Mouse (Mus musculus): ENCODE measurements at regions not wholly inside any gene's neighbourhood (a gene's known extent, or its start where the extent isn't known, plus 50 kb on each side); places are given as distances from the start of the nearest gene placed in this dataset.

DNA sequence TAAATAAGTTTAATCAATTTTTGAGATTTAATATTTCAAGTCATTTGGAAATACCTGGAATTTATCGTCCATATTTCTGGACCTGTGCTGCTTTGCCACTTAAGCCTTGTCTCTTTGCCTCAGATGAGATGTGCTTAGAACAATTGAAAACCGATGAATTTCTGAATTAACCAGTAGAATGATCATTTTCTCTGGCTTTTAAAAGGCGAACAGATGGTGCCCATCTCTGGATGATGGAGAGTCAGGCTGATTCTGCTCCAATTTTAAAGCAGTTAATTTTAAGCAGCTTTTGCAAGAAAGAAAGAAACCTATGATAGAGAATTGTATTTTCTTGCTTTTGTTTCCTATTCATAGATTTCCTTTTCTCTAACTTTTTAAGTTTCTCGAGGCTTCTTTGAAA, 767.7 kb downstream of the Hace1 start:
- ATAC-seq (replicated peaks in 1 of 2; ENCODE audit: insufficient read depth in 1 of 2, low FRiP score in 2 of 2, low TSS enrichment in 1 of 2, low read depth in 1 of 2, poor library complexity in 2 of 2, severe bottlenecking in 2 of 2) = no peak

DNA sequence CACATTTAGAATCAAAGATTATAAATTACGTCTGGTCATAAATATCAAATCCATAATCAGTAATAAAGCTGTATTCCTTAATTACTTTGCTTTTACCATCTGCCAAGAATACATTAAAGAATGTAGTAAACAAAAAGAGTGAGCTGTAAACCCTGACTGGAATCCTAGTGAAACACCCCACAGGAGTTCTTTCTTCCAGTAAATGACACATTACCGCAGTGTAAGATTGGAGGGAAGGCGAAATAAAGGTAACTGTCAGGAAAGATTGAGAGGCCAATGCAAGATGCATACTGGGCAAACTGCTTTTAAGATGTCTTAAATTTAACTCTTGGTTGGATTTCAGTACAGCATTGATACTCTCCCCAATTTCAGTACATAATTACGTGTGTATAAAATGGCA, 772.0 kb downstream of the Hace1 start:
- no peak for ATAC-seq (replicated peaks in 1 of 2; ENCODE audit: insufficient read depth in 1 of 2, low FRiP score in 2 of 2, low TSS enrichment in 1 of 2, low read depth in 1 of 2, poor library complexity in 2 of 2, severe bottlenecking in 2 of 2)

DNA sequence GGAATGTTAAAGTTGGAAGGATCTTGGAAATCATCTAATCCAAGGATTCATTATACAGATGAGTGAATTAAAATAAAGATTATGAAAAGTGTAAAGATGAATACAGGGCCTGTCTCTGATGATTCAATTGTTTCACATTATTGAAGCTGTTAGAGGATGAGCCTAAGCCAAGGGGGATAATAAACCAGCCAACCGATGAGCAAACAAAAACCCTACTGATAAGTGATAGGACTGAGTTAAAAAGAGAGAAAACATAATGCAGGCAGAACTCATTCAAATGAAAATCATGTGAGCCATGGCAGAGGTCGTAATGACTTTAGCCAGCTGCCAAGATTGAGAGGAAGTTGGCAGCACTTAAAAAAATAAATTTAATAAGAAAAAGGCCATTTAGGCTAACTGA, 772.6 kb downstream of the Hace1 start:
- no peak for ATAC-seq (replicated peaks in 1 of 2; ENCODE audit: insufficient read depth in 1 of 2, low FRiP score in 2 of 2, low TSS enrichment in 1 of 2, low read depth in 1 of 2, poor library complexity in 2 of 2, severe bottlenecking in 2 of 2)

DNA sequence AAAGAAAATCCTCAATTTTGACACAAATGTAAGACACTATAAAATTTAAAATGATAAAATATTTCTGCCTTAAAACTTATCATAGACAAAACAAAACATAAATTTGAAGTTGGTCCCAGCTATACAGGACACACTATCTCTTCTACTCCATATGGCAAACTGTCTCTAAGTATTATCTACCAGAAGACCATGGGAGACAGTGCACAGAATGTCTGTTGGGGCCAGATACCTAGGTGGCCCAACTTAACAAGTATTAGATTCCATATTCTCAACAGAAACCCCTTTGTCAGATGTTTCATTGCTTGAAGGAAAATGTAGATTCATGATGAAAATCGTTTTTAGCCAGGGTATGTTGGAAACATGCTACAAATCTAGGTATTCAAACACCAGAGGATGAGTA, 779.1 kb downstream of the Hace1 start:
- ATAC-seq (replicated peaks in 1 of 2; ENCODE audit: insufficient read depth in 1 of 2, low FRiP score in 2 of 2, low TSS enrichment in 1 of 2, low read depth in 1 of 2, poor library complexity in 2 of 2, severe bottlenecking in 2 of 2) = no peak

DNA sequence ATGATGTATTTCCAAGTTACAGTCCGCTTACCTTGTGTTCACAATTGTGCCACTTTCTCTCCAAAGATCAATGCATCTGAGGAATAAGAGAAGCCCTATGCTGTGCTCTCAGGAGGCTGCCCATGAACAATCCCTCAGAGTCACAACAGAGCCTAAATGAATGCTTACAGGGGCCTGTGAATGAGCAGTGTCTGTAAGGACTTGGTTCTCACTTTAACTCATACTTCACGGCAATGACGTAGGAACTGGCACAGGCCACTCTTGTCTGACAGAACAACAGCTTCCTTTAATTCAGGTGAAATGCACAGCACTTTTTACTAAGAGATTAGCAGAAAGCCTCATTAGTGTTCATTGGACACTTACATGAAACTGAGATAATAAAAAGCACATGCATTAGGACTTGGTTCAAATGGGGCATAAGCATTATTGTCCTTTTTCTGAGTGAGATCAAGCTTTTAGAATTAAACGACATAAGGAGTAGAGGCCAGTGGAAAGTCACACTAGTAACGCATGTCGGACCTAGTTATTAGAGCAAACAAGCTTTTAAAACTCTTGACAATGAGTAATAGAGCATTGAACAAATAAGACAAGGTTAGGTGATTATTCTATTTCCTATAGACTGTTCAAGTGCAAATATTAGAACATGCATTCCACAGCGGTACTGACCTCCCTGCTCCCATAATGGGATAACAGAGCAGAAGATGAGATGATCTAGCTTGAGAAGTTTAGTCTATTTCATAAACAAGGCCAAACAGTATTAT, 796.3 kb downstream of the Hace1 start:
- ATAC-seq (replicated peaks in 1 of 2; ENCODE audit: insufficient read depth in 1 of 2, low FRiP score in 2 of 2, low TSS enrichment in 1 of 2, low read depth in 1 of 2, poor library complexity in 2 of 2, severe bottlenecking in 2 of 2) = no peak

DNA sequence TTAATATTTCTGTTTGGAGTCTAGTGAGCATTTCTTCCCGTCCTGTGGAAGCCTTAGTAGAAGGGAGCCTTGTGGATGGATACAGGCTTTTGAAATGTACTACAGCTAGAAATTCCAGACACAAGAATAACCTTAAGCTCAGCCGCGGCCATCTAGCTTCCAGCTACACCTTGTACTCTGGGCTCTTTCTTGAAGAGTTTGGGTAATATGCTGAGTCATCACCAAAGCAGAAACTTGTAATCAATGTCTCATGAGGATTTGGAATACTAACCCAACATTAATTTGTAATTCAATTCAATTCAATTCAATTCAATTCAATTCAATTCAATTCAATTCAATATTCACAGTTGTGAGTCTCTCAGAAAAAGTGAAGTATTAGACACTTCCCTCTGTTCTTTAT, 797.0 kb downstream of the Hace1 start:
- no peak for ATAC-seq (replicated peaks in 1 of 2; ENCODE audit: insufficient read depth in 1 of 2, low FRiP score in 2 of 2, low TSS enrichment in 1 of 2, low read depth in 1 of 2, poor library complexity in 2 of 2, severe bottlenecking in 2 of 2)

DNA sequence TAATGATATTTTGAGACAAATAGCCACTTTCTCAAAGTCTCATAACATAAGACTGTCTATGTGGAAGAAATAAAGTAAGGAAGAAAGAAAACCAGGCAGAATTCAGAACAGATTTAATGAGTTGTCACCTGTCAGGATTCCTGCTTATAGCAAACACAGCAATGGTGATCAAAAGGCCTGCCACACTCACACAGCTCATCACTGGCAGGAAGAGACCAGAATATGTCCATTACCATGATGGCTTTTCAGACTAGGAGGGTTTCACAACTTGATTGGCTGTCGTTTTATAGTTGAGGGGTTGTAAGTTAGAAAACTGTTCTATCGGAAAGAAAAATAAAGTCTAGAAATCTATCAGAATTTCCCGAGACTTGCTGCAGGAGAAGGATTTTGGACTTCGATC, 819.5 kb downstream of the Hace1 start:
- no peak for ATAC-seq (replicated peaks in 1 of 2; ENCODE audit: insufficient read depth in 1 of 2, low FRiP score in 2 of 2, low TSS enrichment in 1 of 2, low read depth in 1 of 2, poor library complexity in 2 of 2, severe bottlenecking in 2 of 2)

DNA sequence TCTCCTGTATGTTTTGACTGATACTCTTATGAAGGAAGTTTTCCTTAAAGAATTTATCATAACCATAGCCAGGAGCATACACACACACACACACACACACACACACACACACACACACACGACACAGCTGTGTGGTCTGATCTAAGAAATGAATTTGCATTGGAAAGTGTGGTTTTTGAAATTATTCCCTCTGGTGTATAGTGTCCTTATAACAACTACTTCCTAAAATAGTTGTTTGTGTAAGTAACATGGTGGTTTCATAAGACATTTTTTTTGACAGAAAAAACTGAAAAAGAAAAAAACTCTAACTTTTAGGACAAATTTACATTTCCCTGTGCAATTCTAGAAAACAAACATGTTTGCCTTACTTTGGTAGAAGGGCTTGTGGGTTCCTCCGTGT, 826.3 kb downstream of the Hace1 start:
- ATAC-seq (replicated peaks in 1 of 2; ENCODE audit: insufficient read depth in 1 of 2, low FRiP score in 2 of 2, low TSS enrichment in 1 of 2, low read depth in 1 of 2, poor library complexity in 2 of 2, severe bottlenecking in 2 of 2) = no peak
